Mouse (Mus musculus): ENCODE measurements around the gene Tm9sf2. TPM values are rescaled to one million over a fixed set of nuclear protein-coding genes. Genes with fewer than 3 reads are reported as not detected.

Tm9sf2 gene
- polyA plus RNA-seq, 1 experiment from 2014 or later: 118 TPM

DNA sequence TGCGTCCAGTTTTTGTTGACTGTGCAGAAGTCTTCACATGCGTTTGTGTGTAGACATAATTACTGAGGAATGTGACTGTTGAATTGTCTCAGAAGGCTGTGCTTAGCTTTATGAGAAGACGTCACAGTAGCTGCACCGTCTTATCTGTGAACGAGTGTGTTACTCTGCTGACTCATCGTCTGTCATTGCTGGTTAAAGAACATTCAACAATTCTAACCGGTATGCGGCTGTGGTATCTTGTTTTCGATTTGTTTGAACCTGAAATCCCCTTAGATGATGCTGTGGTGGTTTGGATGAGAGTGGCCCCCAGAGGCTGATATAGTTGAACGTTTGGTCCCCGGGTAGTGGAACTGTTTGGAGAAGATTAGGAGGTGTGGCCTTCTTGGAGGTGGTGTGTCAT lies 77.1 kb downstream of the Tm9sf2 start:
- H3K4me1 ChIP-seq (replicated peaks): peaks cover 3% of the 10 kb centered on the region
- no peak overlapping the region for H3K27ac ChIP-seq
- 0 out of 2 replicates have a peak, but pooled peaks cover 5% of the 10 kb centered on the region for H3K27me3 ChIP-seq
- no peak overlapping the region for H3K4me3 ChIP-seq
- no peak for ATAC-seq (ENCODE audit: low FRiP score)
- no peak overlapping the region for H3K9ac ChIP-seq
- no peak overlapping the region for H3K4me2 ChIP-seq
- H3K9me3 ChIP-seq: no peaks in the 10 kb centered on the region
- no peaks in the 10 kb centered on the region for H3K36me3 ChIP-seq
- WGBS: 89% methylated on average over 11 of the region's 11 CpGs

- 92% methylated on average over 5 of the region's 5 CpGs for WGBS
- Histone ChIP-seq H3K27me3 (no peaks in the 10 kb centered on the region), H3K27ac (no peak overlapping the region), H3K9ac (no peak overlapping the region), H3K36me3 (no peaks in the 10 kb centered on the region), H3K4me2 (no peak overlapping the region), H3K4me3 (no peak overlapping the region), H3K4me1 (replicated peaks) (no peaks in the 10 kb centered on the region; the same call in 1 of the 2 replicates), H3K9me3 (no peaks in the 10 kb centered on the region)
- no peak for ATAC-seq (ENCODE audit: low FRiP score)
Measured at GRCm38 (mm10) chr14:122188250-122188649, 81.4 kb downstream of the Tm9sf2 start.

GRCm38 (mm10) chr14:122189901-122190300 lies 83.1 kb downstream of the Tm9sf2 start:
- no peak for ATAC-seq (ENCODE audit: low FRiP score)
- Histone ChIP-seq H3K36me3 (no peaks in the 10 kb centered on the region), H3K9me3 (no peaks in the 10 kb centered on the region), H3K4me2 (no peak overlapping the region), H3K27ac (no peak overlapping the region), H3K4me3 (no peak overlapping the region), H3K27me3 (no peaks in the 10 kb centered on the region), H3K4me1 (replicated peaks) (no peaks in the 10 kb centered on the region; the same call in 1 of the 2 replicates), H3K9ac (no peak overlapping the region)
- 78% methylated on average over 5 of the region's 5 CpGs for WGBS

DNA sequence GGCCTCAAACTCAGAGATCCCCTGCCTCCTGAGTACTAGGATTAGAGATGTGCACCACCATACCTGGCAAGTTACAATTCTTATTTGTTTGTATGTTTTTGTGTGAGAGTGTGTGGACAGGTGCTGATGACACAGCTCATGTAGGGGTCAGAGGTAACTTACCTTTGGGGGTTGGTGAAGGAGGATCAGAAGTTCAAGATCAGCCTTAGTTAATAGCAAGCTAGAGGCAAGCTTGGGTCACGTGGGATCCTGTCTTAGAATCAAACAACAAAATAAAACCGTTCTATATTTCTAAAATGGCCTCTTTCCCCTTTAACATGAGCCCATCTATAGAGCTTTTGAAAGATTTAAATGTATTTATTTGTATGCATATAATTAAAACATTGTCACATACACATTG lies 83.7 kb downstream of the Tm9sf2 start:
- Histone ChIP-seq H3K9me3 (no peaks in the 10 kb centered on the region), H3K36me3 (no peaks in the 10 kb centered on the region), H3K4me2 (no peak overlapping the region), H3K27ac (no peak overlapping the region), H3K4me1 (replicated peaks) (no peaks in the 10 kb centered on the region; the same call in 1 of the 2 replicates), H3K9ac (no peak overlapping the region), H3K4me3 (no peak overlapping the region), H3K27me3 (no peaks in the 10 kb centered on the region)
- ATAC-seq (ENCODE audit: low FRiP score): peak; percentile 8; the same call in 1 of the 2 replicates
- 25% methylated on average over 2 of the region's 2 CpGs for WGBS

DNA sequence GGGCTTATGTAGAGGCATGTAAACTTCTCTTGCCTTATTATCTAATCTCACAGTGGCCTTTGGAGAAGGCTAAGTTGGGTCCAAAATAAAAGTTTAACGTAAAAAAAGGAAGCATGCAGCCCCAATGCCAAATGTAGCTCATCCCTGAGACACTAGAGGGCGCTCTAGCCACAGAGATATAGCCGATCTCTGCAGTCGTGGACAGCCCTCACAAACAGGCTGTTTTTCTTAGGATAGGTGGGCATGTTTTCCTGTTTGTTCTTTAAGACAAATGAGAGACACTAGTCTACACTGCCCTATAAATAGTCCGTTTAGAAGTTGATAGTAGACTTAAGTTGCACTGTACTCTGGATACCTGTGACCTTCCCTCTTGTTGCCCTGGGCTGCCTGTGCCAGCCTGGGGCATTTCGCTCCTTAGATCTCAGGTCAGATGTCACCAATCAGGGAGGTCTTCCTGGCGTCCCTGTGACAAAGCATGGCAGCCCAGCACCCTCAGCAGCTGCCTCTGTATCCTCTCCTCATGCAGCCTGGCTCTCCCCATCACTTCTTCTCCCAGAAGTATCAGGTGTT lies 84.2 kb downstream of the Tm9sf2 start:
- no peaks in the 10 kb centered on the region for H3K36me3 ChIP-seq
- H3K27ac ChIP-seq: no peak overlapping the region
- no peaks in the 10 kb centered on the region for H3K27me3 ChIP-seq
- H3K4me1 ChIP-seq (replicated peaks): no peaks in the 10 kb centered on the region; the same call in 1 of the 2 replicates
- no peaks in the 10 kb centered on the region for H3K9me3 ChIP-seq
- no peak overlapping the region for H3K9ac ChIP-seq
- ATAC-seq (ENCODE audit: low FRiP score): peak; percentile 84
- no peak overlapping the region for H3K4me2 ChIP-seq
- no peak overlapping the region for H3K4me3 ChIP-seq
- 15% methylated on average over 7 of the region's 7 CpGs for WGBS

DNA sequence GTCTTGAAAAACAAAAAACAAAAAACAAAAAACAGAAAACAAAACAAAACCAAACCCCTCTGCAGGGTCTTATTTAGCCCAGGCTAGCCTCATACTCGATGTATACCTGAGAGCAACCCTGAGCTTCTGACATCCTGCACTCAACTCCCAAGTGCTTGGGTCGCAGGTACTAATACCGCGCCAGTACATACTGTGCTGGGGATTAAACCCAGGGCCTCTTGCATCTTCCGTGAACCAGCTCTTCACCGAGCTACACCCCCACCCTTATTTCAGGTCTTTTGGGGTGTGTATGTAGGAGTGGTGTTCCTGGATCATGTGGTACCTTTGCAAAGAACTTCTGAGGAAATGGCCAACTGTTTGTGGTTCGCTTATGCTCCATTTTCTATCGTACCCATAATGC lies 87.8 kb downstream of the Tm9sf2 start:
- H3K4me2 ChIP-seq: no peak overlapping the region
- no peak overlapping the region for H3K4me3 ChIP-seq
- H3K9me3 ChIP-seq: no peaks in the 10 kb centered on the region
- no peak for ATAC-seq (ENCODE audit: low FRiP score)
- no peak overlapping the region for H3K27ac ChIP-seq
- no peaks in the 10 kb centered on the region; the same call in 1 of the 2 replicates for H3K4me1 ChIP-seq (replicated peaks)
- no peak overlapping the region for H3K9ac ChIP-seq
- H3K27me3 ChIP-seq: no peaks in the 10 kb centered on the region
- H3K36me3 ChIP-seq: no peaks in the 10 kb centered on the region
- over 99% methylated on average over 8 of the region's 8 CpGs for WGBS

GRCm38 (mm10) chr14:122196851-122197250 lies 90.0 kb downstream of the Tm9sf2 start:
- Histone ChIP-seq H3K27me3 (no peaks in the 10 kb centered on the region), H3K4me2 (no peak overlapping the region), H3K9me3 (no peaks in the 10 kb centered on the region), H3K4me1 (replicated peaks) (no peaks in the 10 kb centered on the region), H3K4me3 (no peak overlapping the region), H3K36me3 (no peaks in the 10 kb centered on the region), H3K9ac (no peak overlapping the region), H3K27ac (no peak overlapping the region)
- ATAC-seq (ENCODE audit: low FRiP score): no peak
- 84% methylated on average over 6 of the region's 6 CpGs for WGBS

GRCm38 (mm10) chr14:122200247-122200885 lies 93.5 kb downstream of the Tm9sf2 start:
- ATAC-seq (ENCODE audit: low FRiP score): no peak
- Histone ChIP-seq H3K9me3 (no peaks in the 10 kb centered on the region), H3K4me1 (replicated peaks) (no peaks in the 10 kb centered on the region), H3K4me2 (no peak overlapping the region), H3K4me3 (no peak overlapping the region), H3K36me3 (no peaks in the 10 kb centered on the region), H3K27ac (no peak overlapping the region), H3K9ac (no peak overlapping the region), H3K27me3 (no peaks in the 10 kb centered on the region)
- 85% methylated on average over 14 of the region's 14 CpGs for WGBS

- H3K4me1 ChIP-seq (replicated peaks): no peaks in the 10 kb centered on the region
- H3K4me3 ChIP-seq: no peak overlapping the region
- H3K9ac ChIP-seq: no peak overlapping the region
- no peaks in the 10 kb centered on the region for H3K36me3 ChIP-seq
- 84% methylated on average over 5 of the region's 5 CpGs for WGBS
- H3K4me2 ChIP-seq: no peak overlapping the region
- no peaks in the 10 kb centered on the region for H3K9me3 ChIP-seq
- no peak for ATAC-seq (ENCODE audit: low FRiP score)
- no peak overlapping the region for H3K27ac ChIP-seq
- H3K27me3 ChIP-seq: no peaks in the 10 kb centered on the region
Measured at GRCm38 (mm10) chr14:122209177-122209576, 102.3 kb downstream of the Tm9sf2 start.

Other genes starting within 250 kb of the Tm9sf2 start
- gene Ubac2, start 228.4 kb upstream of the Tm9sf2 start, polyA plus RNA-seq (2015; fragmentation: Nextera tagmentation; extraction: Ambion mirVana): 49.3 and 56.9 TPM in 2 replicates
- gene Gpr18, start 191.3 kb upstream of the Tm9sf2 start, polyA plus RNA-seq (2015; fragmentation: Nextera tagmentation; extraction: Ambion mirVana): 0.21 and 0.36 TPM in 2 replicates
- 1.0 and 1.2 TPM in 2 replicates for gene Gpr183, start 141.8 kb upstream of the Tm9sf2 start, polyA plus RNA-seq (2015; fragmentation: Nextera tagmentation; extraction: Ambion mirVana)
- gene Timm8a2, start 72.4 kb upstream of the Tm9sf2 start, polyA plus RNA-seq (2015; fragmentation: Nextera tagmentation; extraction: Ambion mirVana): not detected in 2 replicates
- 12.1 and 12.7 TPM in 2 replicates for gene Clybl, start 74.7 kb downstream of the Tm9sf2 start, polyA plus RNA-seq (2015; fragmentation: Nextera tagmentation; extraction: Ambion mirVana)